Mouse (Mus musculus): ENCODE measurements around the gene Zfp970. TPM values are rescaled to one million over a fixed set of nuclear protein-coding genes. Genes with fewer than 3 reads are reported as not detected.
"Not testable (repeated sequence)": the region's sequence is repeated elsewhere in the genome, so short reads cannot be mapped to it uniquely, and the experiment has no call there.

Gene Zfp970
- polyA plus RNA-seq, 1 experiment from 2014 or later: 3.8 TPM

- not testable (repeated sequence) for ATAC-seq; H3K4me3 ChIP-seq; H3K36me3 ChIP-seq; H3K27me3 ChIP-seq (replicated peaks); H3K9ac ChIP-seq; H3K4me2 ChIP-seq; H3K27ac ChIP-seq; H3K4me1 ChIP-seq
- 64% methylated on average over 1 of the region's 1 CpGs for WGBS (ENCODE audit: insufficient replicate concordance)
- H3K9me3 ChIP-seq (replicated peaks): peaks cover 14% of the 10 kb centered on the region
Measured at GRCm38 (mm10) chr2:177518960-177519359, 54.4 kb downstream of the Zfp970 start.

- peaks cover 18% of the 10 kb centered on the region for H3K9me3 ChIP-seq (replicated peaks)
- ATAC-seq: no peak
- no peak overlapping the region for H3K4me2 ChIP-seq
- no peak overlapping the region for H3K4me3 ChIP-seq
- WGBS (ENCODE audit: insufficient replicate concordance): 64% methylated on average over 8 of the region's 8 CpGs
- no peaks in the 10 kb centered on the region for H3K4me1 ChIP-seq
- no peak overlapping the region for H3K9ac ChIP-seq
- no peak overlapping the region for H3K27ac ChIP-seq
- no peaks in the 10 kb centered on the region for H3K27me3 ChIP-seq (replicated peaks)
- no peaks in the 10 kb centered on the region for H3K36me3 ChIP-seq
Measured at GRCm38 (mm10) chr2:177520035-177520434, 55.5 kb downstream of the Zfp970 start.

GRCm38 (mm10) chr2:177523061-177523460 lies 58.5 kb downstream of the Zfp970 start:
- Histone ChIP-seq H3K27ac (no peak overlapping the region), H3K4me2 (no peak overlapping the region), H3K9ac (no peak overlapping the region), H3K4me3 (no peak overlapping the region), H3K4me1 (no peaks in the 10 kb centered on the region), H3K36me3 (no peaks in the 10 kb centered on the region), H3K9me3 (replicated peaks) (peaks cover 18% of the 10 kb centered on the region; the same call in 1 of the 2 replicates), H3K27me3 (replicated peaks) (no peaks in the 10 kb centered on the region)
- no peak for ATAC-seq
- 78% methylated on average over 20 of the region's 20 CpGs for WGBS (ENCODE audit: insufficient replicate concordance)

GRCm38 (mm10) chr2:177523674-177524073 lies 59.1 kb downstream of the Zfp970 start:
- peaks cover 18% of the 10 kb centered on the region; the same call in 1 of the 2 replicates for H3K9me3 ChIP-seq (replicated peaks)
- not testable (repeated sequence) for H3K27me3 ChIP-seq (replicated peaks); H3K27ac ChIP-seq; H3K36me3 ChIP-seq; H3K4me2 ChIP-seq; H3K4me3 ChIP-seq; ATAC-seq; H3K4me1 ChIP-seq; H3K9ac ChIP-seq
- WGBS (ENCODE audit: insufficient replicate concordance): 73% methylated on average over 6 of the region's 6 CpGs

- not testable (repeated sequence) for H3K36me3 ChIP-seq; H3K27ac ChIP-seq; H3K4me2 ChIP-seq; H3K9ac ChIP-seq; H3K27me3 ChIP-seq (replicated peaks); H3K4me3 ChIP-seq; H3K4me1 ChIP-seq; ATAC-seq
- WGBS (ENCODE audit: insufficient replicate concordance): 82% methylated on average over 16 of the region's 16 CpGs
- peaks cover 18% of the 10 kb centered on the region; the same call in 1 of the 2 replicates for H3K9me3 ChIP-seq (replicated peaks)
Measured at GRCm38 (mm10) chr2:177524171-177524570, 59.6 kb downstream of the Zfp970 start.

Other genes with a start within 250 kb of the Zfp970 start
- not detected in 2 replicates for gene Gm14409, start 197.7 kb upstream of the Zfp970 start, polyA plus RNA-seq (2016; fragmentation: Nextera tagmentation; extraction: Ambion mirVana)
- gene Gm14412, start 140.4 kb upstream of the Zfp970 start, polyA plus RNA-seq (2016; fragmentation: Nextera tagmentation; extraction: Ambion mirVana): not detected in 2 replicates
- gene Gm14418, start 66.4 kb upstream of the Zfp970 start, polyA plus RNA-seq (2016; fragmentation: Nextera tagmentation; extraction: Ambion mirVana): 2.4 and 3.3 TPM in 2 replicates
- 1.8 and 2.5 TPM in 2 replicates for gene Gm14403, start 33.5 kb downstream of the Zfp970 start, polyA plus RNA-seq (2016; fragmentation: Nextera tagmentation; extraction: Ambion mirVana)
- gene Gm14406, start 113.5 kb downstream of the Zfp970 start, polyA plus RNA-seq (2016; fragmentation: Nextera tagmentation; extraction: Ambion mirVana): not detected in 2 replicates

Measured in liver, embryonic 12.5 days (tissue).